Mouse (Mus musculus): ENCODE results near the gene Grm3.

Grm3 gene

GRCm38 (mm10) chr5:9623095-9623459 lies 101.9 kb downstream of the Grm3 start:
- DNase-seq (ENCODE audit: low read depth, low spot score) = no peak

DNA sequence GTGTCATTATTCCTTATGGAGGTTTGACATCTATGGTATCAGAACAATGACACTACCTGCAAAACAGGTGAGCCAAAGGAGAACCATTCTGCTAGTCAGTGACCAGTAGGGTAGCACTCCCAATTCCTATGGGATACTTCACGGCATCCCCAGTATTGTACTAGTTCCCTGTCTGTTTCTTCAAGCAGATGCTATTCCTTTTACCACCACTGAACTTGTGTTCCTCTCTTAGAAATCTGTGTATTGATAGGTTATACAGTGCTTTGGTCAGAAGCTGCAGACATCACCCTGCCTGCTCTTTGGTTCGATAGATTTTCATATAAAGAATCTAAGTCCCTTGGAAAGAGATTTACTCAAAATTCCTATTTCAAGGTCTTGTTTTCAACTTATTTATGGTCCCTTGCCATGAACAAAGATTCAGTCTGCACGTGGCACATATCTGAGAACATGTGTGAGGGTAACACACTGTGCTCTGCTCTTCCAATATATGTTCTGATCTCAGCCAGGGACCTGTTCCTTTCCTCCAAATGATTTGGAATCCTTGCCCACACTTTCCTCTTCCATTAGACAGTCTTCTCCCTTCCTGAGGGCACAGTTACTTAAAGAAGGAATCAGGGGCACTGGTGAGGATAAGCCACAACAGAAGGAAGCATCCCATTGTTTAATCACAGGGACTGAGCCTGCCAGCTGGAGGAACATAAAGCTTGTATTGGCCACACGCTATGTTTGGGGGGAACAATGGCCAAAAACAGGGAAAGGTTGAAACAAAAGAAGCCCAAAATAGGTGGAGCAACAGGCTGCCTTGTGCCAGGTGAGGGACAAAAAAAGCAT lies 102.5 kb downstream of the Grm3 start:
- no peak for DNase-seq (ENCODE audit: low read depth, low spot score)

DNA sequence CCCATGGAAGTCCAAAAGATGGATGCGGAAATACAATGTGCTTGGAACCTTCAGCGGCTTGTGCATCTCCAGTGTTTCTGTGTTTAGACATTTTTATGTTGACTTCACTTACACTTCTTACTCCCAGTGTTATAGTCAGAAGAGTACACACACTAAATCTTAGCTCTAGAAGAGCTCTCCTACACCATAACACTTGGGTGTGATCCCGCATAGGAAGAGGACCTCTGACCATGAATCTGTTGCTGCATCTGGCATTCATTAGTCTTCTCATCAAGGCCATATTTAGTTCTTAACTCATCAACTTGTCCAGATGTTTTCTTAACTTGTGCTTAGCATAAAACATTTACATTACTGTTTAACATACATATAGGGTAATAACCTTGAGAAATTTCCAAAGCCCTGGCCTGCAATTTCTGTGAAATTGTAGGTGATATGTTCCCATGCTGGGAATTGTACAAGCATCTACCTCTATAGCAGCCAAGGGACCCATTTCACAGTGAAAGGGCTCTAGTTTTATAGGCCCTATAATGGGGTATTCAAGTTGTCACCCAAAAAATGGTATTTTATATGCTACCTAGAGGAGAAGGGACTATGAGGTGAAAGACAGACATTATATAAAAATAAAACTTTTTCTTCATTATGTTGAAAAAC lies 103.4 kb downstream of the Grm3 start:
- no peak for DNase-seq (ENCODE audit: low read depth, low spot score)

DNA sequence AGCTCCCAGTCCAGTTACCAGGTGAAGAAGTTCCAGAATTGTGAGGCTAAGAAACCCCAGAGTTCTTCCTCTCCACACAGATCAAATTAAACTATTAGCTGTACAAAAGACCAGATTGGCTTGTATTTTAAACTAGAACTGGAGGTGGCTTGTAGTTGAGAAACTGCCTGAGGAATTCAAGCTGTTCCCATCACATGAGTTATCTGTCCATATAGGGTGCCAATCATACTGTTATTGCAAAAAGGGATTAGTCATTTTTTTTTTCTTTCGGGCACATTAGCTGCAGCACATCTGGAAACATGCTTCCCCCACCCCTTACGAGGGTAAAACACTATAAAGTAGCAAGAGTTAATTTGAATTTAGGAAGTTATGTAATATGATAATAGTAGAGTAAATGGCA lies 145.9 kb downstream of the Grm3 start:
- DNase-seq (ENCODE audit: low read depth, low spot score) = no peak

DNA sequence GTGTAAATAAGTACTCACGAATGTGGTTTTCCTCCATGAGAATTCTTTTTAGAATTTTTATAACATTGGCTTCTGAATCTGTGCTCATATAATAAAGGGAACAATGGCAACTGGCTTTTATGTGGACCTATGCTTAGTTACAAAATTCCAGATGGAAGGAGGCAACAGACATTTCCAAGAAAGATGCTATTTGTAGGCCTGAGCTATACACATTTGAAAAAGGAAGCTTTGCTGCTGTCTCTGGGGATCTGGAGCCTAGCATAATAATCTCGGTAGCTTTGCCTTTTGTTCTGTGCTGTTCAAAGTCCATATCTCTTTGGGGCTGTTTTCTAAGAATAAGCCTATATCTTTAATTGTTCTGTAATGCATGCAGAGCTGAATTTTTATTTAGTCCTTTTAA lies 146.4 kb downstream of the Grm3 start:
- DNase-seq (ENCODE audit: low read depth, low spot score) = no peak

DNA sequence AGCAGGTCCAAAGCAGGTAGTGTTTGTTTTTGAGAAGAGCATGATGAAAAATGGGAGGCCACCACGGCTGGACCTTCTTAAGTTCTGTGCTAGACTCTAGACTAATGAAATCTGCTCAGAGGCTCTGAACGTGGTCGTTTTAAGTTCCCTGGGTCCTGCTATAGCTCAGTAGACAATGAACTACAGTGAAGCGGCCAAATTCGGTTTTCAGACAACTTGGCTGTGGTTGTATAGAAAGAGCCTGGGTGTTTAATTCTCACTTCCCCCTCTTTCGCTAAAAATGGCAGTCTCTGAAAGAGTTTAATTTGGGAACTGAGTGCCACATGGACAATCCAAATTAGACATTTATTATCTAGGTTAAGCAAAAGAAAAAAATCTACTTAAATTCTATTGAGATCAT lies 154.0 kb downstream of the Grm3 start:
- no peak for DNase-seq (ENCODE audit: low read depth, low spot score)

DNA sequence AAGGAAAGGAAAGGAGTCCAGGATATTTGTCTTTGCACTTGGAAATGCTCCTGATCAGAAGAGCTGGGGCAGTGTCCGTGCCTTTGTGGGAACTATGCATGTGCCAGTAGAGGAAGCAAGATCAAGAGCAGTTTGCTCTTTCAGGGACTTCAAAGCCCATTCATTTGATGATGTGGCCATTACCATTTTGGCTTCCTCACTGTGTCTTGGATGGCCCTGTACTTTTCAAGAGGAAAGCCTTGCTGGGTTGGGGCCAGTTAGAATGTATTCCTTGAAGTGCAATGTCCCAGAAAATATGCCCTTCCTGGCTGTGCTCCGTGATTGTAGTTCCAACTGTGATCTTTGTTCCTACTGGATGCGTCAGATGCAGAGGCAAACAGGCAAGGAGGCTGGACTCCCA lies 167.3 kb downstream of the Grm3 start:
- DNase-seq (ENCODE audit: low read depth, low spot score) = no peak

GRCm38 (mm10) chr5:9540822-9541557 lies 184.0 kb downstream of the Grm3 start:
- DNase-seq (ENCODE audit: low read depth, low spot score) = no peak

GRCm38 (mm10) chr5:9525507-9525906 lies 199.5 kb downstream of the Grm3 start:
- DNase-seq (ENCODE audit: low read depth, low spot score) = no peak

DNA sequence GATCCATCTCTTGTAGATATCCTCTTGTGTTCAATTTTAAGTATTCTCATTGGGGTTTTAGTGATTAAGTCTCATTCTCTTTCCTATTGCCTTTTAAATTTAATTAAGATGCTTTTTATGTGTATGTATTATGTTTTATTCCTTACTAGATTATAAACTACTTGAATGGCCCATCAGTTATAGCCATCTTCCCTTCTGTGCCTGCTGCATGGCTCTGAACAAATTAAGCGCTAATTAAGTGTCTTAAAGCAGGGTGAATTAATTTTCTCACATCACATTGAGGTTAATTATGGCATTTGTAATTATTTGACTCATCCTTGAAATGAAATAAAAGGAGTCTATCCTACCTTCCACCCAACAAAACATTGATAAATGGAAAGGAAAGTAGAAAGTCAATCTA lies 213.9 kb downstream of the Grm3 start:
- no peak for DNase-seq (ENCODE audit: low read depth, low spot score)

DNA sequence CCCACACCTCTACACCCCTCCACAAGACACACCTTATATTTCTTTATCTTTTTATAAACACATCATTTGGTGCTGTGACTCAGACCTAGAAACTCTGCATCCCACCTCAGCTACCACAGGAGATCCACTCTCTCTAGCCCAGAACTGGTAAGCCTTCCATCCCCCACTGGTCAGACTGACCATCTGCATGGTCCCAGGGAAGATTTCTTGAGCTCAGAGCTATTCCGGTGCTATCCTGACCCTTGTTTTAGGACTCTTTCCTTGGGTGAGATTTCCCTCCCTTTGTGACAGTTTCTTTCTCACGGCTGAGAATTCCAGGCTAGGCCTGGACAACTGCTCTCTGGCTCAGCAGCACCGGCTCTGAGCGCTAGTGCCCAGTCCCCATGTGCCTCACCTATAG lies 227.7 kb downstream of the Grm3 start:
- DNase-seq (ENCODE audit: low read depth, low spot score) = no peak

DNA sequence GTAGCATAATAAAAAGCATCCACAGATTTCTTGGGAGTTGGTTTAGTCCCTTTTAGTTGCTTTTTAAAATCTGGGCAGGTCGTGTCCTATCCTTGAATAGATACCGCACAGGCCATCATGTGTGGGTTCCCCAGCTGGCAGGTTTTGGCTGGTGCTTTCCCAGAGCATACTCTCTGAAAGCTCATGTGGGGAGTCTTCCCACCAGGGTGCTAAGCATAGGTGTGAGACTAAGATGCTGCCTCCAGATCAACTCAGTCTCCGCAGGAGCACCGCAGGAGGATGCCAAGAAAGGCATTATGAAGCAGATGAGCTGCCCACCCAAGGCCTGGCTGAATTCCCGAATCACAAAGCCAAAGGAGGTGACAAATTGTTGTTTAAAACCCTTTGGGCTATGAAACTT lies 229.5 kb downstream of the Grm3 start:
- DNase-seq (ENCODE audit: low read depth, low spot score) = no peak

- DNase-seq (ENCODE audit: low read depth, low spot score) = no peak
Observed at GRCm38 (mm10) chr5:9477587-9477986, 247.4 kb downstream of the Grm3 start.

GRCm38 (mm10) chr5:9453298-9453697 lies 271.7 kb downstream of the Grm3 start:
- no peak for DNase-seq (ENCODE audit: low read depth, low spot score)

DNA sequence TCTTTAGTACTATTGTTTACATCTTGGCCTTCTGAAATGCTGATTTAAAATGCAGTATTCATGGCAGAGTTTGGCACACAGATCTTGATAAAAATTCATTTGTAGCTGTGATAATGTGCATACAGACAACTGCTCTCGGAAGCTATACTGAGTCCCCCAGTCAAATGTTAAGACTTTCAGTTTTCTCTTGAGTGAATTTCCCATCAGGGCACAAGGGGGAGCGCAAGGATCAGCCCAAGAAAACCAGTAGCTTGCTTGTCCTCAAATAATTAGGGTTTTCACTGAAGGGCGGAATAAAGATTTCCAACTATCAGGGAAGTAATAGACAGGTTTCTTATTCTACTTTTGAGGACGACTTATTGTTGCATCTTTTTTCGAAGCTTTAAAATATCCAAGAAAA lies 275.4 kb downstream of the Grm3 start:
- DNase-seq (ENCODE audit: low read depth, low spot score) = no peak

- DNase-seq (ENCODE audit: low read depth, low spot score) = no peak
Observed at GRCm38 (mm10) chr5:9448931-9449330, 276.0 kb downstream of the Grm3 start.

- DNase-seq (ENCODE audit: low read depth, low spot score) = no peak
Observed at GRCm38 (mm10) chr5:9446146-9446545, 278.8 kb downstream of the Grm3 start.

Data from retina, adult 2 months (tissue).